Mouse (Mus musculus) E14TG2a.4 (cell line): ENCODE results near the gene 4933412E24Rik.

Experiments
- CTCF ChIP-seq: conservative IDR thresholded peaks from 2 replicates; pipeline ENCODE4 v1.5.1; 2014; ENCODE audit warnings: low read length
- NANOG ChIP-seq: IDR thresholded peaks from 2 replicates; pipeline ENCODE4 v1.6.1; 2014; ENCODE audit warnings: borderline replicate concordance, low read length, mixed read lengths

- TF ChIP-seq CTCF (no peak), NANOG (no peak)
Measured at GRCm38 (mm10) chr15:59974584-59974983, 41.8 kb downstream of the 4933412E24Rik start.
